Mouse (Mus musculus) layer of hippocampus, adult 9-10 months (tissue): ENCODE measurements around the gene Ccdc24.

Experiments
- DNase-seq: peaks from one replicate; pipeline ENCODE4 v3.0.0; 2022; ENCODE audit warnings: low spot score

Gene Ccdc24

GRCm38 (mm10) chr4:117891738-117892161 is 19.4 kb upstream of the Ccdc24 start, which contains the start of gene Dph2:
Gene Dph2 (minus strand): TSS chr4:117892032.
- DNase-seq: peak; percentile 67

DNA sequence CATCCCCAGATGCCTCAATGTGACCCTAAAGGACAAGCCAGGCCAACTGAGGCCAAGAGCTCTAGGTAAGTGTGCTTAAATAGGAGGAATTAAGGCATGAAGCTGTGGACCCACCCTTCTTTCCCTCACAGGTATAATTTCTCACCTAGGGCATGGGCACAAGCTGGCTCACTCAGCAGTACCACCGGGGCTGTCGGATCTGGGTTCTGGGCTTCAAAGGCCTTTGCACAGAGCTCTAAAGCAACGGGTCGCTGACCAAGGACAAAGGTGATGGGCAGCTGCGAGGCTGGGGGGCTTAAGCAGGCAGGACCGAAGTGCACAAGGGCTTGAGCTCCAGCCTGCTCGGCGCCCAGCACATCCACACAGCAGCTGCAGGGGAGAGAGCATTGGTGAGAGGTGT is 18.4 kb upstream of the Ccdc24 start:
- DNase-seq: no peak

DNA sequence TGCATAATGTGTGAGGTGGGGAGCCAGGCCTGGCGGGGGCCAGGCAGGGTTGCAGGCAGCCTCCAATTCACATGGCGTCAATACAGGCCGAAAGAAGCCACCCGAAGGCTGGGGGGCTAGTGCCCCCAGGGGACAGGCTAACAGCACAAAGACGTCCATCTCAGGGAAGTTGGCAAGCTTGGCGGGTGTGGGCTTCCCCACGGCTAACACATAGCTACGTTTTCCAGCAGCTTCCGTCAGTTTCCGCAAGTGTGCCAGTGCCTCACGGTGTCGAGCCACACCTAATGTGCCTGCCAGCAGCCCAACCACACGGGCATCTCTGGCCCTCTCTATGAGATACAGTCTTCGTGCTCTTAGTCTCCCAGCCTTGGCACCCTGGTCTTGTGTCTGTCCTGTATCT is 17.7 kb upstream of the Ccdc24 start:
- DNase-seq: no peak

DNA sequence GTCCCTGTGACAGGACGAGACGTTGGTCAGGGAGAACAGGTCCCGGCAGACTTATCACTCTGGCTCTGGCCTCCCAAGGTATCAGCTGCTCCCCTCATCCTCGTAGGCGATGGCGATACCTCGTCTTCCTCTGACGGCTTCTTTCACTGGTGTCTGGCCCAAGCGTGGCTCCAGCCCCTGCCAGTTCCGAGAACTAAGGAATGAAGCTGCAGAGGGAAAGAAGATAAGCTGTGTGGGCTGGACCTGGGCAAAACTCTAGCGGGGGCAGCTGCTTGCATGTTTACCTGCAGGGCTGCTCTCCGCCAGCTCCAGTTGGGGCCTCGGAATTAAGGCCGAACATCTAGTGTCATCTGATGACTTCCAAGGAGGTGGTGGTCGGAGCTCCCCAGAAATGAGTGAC is 17.1 kb upstream of the Ccdc24 start:
- DNase-seq: no peak

DNA sequence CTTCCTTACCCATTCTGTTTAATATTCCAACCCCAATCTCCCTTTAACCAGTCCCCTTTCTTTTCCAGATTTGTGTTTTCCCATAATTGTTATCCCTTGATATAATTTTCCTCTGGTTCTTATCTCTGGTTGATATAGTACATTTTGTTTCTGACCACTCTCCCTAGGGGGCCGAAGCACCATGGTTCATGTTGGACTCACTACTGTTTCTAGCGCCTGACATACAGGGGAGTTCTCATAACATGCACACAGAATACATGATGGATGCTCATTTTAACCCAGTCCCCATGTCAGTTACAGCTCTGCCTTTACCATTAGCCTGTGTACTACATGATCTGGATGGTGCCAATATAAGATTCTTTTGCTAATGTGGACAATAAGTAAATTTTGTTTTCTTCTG is 15.6 kb upstream of the Ccdc24 start:
- no peak for DNase-seq

- DNase-seq: peak; percentile 80
These were observed 14.8 kb upstream of the Ccdc24 start, which contains the start of gene Atp6v0b for GRCm38 (mm10) chr4:117887133-117887532. Gene Atp6v0b (minus strand): TSS chr4:117887333.

DNA sequence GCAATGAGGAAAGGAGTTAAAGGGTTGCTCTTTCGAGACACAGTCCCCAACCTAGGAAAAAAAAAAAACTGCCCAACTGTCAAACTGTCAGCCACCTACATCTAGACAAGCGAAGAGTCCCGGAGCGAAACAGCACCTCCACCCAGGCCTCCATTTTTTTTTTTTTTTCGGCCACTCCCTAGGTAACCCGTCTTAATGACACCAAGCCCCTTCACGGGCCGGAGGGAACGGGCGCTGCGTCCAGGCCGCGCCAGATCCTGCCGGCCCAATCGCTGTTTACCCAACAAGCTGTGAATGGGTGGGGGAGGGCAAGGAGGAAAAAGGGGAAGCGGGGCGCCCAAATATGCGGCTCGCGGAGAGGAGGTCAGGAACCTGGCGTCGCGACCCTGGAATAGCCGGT is 14.3 kb upstream of the Ccdc24 start:
- DNase-seq: no peak

- no peak for DNase-seq
These were observed 13.6 kb upstream of the Ccdc24 start for GRCm38 (mm10) chr4:117885994-117886393.

DNA sequence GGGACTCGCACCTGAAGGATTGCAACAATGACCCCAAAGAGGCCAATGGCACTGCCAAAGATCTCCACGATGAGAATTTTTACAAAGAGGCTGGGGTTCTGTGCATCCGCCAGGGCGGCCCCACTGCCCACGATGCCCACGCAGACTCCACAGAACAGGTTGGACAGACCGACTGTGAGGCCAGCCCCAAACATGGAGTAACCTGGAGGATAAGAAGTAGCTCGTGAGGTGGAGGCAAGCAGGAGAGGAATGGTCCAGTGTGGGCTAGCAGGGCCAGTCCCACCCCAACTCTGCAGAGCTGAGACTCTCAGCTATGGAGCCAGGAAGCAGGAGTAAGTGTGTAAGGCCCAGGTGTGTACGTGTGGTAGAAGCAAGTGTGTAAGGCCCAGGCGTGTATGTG is 12.7 kb upstream of the Ccdc24 start:
- no peak for DNase-seq

GRCm38 (mm10) chr4:117884146-117884545 is 11.8 kb upstream of the Ccdc24 start:
- no peak for DNase-seq

DNA sequence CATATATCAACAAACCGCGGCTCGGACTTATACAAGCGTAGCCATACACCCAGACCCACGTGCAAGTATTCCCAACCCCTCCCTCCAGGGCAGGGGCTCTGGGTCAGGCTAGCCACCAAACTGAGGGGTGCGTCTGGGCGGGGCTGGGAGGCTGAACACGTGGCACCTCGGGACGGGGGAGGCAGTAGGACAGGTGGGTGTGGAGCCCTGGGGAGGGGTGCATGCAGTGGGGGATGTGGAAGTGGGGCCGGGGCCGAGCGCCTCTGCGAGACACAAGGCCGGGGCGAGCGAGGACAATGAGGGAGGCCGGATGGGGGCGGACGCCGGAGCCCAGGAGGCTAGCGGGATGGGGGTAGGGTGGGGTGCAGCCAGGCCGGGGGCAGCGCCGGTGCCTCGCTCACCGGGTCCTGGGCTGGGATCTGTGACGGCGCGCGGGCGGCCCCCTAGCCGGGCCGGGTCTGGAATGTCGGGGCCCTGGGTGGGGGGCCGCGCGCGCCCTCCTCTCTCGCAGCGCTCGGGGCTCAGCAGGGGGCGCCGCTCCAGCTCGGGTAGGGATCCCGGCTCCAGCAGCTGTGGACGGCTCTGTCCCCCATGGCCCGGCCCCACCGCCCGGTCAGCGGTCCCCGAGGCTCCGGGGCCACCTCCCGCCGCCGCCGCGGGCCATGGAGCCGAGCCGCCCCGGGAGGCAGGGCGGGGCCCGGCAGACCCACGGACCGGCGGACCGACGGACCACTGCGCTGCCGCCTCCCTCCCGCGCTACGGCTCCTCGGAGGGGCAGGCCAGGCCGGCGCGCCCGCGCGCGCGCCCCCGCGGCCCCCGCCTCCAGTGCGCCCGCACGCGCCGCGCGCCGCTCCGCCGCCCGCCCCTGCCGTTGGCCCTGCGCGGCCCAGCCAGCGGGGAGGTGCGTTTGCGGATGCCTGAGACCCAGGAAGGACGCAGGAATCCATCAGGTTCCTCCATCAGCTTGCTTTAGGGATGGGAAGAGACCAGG is 10.6 kb upstream of the Ccdc24 start, which contains the start of gene B4galt2:
Gene B4galt2 (minus strand): TSS at position 787 of the 991 bp plus-strand sequence.
- DNase-seq: no peak

- no peak for DNase-seq
These were observed 6.3 kb upstream of the Ccdc24 start for GRCm38 (mm10) chr4:117878703-117879102.

DNA sequence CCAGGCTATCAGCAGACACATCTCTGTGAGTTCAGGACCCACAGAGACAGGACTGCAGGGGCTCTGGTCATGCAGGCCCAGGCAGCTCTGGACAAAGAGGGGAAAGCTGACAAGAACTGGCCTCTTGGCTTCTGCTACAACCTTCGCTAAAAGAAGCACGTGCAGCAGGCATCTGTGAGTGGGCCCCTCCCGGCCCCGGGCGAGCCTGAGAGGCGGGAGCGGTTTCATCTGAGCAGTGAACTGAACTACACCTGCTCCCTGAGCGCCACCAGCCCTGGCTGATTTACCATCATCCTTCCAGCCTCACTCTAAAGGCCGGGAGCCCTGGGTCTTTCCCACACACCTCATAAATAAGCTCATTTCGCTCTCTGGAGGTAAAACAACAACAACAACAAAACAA is 5.9 kb upstream of the Ccdc24 start:
- no peak for DNase-seq

GRCm38 (mm10) chr4:117873615-117874014 is 1.3 kb upstream of the Ccdc24 start:
- no peak for DNase-seq

DNA sequence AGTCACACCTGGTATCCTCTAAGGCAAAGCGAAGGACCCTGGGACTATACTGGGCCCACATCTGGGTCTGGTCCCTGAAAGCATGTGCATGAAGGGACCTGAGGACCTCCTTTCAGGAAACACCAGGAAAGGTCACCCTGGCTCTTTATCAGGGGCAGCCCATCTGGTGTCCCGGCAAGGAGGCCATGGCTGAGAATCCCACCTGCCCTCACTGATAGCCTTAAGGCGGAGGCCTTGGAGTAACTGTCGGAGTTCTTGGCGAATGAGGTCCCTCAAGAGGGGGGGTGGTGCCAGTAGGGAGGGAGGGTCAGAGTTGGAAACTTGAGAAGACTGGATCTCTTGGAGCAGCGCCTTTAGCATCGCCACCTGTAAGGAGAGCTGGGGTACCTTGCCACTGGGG is 570 bp downstream of the Ccdc24 start:
- DNase-seq: no peak

GRCm38 (mm10) chr4:117870437-117870836 is 1.9 kb downstream of the Ccdc24 start:
- no peak for DNase-seq

GRCm38 (mm10) chr4:117869317-117869716 is 3.0 kb downstream of the Ccdc24 start:
- no peak for DNase-seq

DNA sequence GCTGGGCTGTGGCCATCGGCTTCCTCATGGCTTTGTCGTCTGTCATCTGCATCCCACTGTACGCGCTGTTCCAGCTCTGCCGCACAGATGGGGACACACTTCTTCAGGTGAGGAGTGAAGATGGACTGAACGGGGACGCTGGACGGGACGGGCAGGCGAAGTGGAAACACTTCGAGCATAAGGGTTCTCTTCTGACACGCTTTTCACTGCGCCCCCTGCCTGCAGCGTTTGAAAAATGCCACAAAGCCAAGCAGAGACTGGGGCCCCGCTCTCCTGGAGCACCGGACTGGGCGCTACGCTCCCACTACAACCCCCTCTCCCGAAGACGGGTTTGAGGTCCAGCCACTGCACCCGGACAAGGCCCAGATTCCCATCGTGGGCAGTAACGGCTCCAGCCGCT is 4.5 kb downstream of the Ccdc24 start:
- DNase-seq: no peak

- DNase-seq: no peak
These were observed 5.4 kb downstream of the Ccdc24 start for GRCm38 (mm10) chr4:117867000-117867399.

- DNase-seq: no peak
These were observed 6.3 kb downstream of the Ccdc24 start for GRCm38 (mm10) chr4:117866083-117866482.

DNA sequence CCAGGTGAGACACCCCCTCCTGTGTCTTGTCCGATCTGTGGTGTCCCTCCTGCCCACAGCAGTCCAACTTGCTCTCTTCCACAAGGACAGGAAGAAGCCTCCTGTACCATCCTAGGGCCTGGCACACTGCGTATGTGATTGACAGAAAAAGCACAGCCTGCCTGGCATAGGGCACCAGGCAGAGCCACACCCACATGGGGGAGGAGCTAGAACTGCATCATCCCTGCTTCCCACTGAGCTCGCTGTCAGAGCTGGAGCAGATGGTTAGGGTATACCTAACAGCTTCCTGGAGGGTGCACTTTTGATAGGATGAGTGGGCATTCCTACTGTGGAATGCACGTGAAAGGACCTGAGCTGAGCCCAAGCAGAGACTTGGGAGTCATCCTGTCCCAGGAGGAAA is 9.5 kb downstream of the Ccdc24 start:
- DNase-seq: no peak

DNA sequence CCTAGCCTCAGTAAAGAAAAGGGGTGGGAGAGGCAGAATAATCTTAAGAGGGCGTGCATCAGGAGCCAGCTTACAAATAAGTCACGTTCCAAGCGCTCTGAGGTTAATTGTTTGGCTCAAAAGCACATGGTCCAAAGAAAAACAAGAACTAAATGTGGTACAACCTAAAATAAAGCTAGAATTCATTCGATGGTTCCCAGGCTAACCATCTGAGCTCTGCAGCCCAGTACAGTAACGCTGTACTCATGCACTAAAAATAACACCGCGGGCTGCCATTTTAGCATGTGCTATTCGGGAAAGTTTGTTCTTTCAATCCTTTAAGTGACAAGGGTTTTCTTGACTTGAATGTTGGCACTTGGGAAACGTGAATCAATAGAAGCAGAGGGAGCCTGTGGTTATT is 11.8 kb downstream of the Ccdc24 start:
- DNase-seq: no peak

DNA sequence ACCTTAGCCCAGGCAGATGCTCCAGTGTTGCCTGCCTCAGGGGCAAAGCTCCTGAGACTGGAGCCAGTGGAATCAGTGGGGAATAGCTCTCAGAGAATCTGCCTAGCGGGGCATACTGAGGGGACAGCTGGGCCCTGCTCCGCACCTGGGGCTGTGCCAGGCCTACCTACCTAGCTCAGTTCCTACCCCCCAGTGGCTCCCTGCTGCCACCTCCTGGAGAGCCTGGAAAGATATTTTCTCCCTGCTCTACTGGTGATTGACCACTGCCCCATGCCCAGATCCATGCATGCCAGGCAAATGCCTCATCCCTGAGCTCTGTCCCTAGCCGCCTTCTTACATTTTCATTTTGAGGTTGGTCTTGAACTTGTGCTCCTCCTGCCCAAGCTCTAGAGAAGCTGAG is 13.6 kb downstream of the Ccdc24 start:
- no peak for DNase-seq

- DNase-seq: no peak
These were observed 17.2 kb downstream of the Ccdc24 start for GRCm38 (mm10) chr4:117855146-117855545.
